Mouse (Mus musculus): Measurements from ENCODE around the gene Bsn. TPM values are rescaled to one million over a fixed set of nuclear protein-coding genes. Genes with fewer than 3 reads are reported as not detected.

Gene Bsn
- polyA plus RNA-seq, 1 experiment: 1.4 TPM

DNA sequence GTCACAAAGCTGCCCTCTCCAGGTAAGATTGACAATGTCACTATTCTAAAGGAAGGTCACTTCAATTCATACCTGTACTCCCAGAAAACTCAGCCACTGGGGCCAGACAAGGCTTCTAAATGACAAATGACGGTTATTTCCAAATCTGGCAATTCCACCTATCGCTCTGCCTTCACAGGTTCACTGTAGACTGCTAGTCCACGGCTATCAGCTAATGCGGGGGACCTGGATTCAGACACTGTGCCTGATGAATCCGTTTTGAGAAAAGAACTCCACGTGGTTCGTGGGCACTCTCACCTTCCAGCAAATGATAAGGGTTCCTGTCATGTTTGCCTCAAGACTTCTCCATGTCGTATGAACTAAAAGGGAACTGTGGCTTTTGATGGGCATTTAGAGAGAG is 4.4 kb downstream of the Bsn start:
- TF ChIP-seq POLR2A (IDR thresholded peaks at IDR 0.05; ENCODE audit: low read depth, low read length) (no peak), CTCF (IDR thresholded peaks at IDR 0.05; ENCODE audit: extremely low read depth, insufficient read length, insufficient replicate concordance, low read depth, low read length) (no peak)
- Histone ChIP-seq H3K36me3 (ENCODE audit: control insufficient read depth, insufficient read depth, low read length) (no peaks in the 10 kb centered on the region), H3K27ac (ENCODE audit: insufficient read depth, low read depth, low read length) (no peak overlapping the region), H3K27me3 (ENCODE audit: control insufficient read depth, insufficient read depth, low read length) (peaks cover 19% of the 10 kb centered on the region; the same call in 1 of the 2 replicates), H3K4me1 (ENCODE audit: control insufficient read depth, insufficient read depth, insufficient read length, low read length) (peaks cover 4% of the 10 kb centered on the region; the same call in 1 of the 2 replicates), H3K4me3 (ENCODE audit: low read depth, low read length) (no peak overlapping the region)
- 74% methylated on average over 8 of the region's 8 CpGs for WGBS

DNA sequence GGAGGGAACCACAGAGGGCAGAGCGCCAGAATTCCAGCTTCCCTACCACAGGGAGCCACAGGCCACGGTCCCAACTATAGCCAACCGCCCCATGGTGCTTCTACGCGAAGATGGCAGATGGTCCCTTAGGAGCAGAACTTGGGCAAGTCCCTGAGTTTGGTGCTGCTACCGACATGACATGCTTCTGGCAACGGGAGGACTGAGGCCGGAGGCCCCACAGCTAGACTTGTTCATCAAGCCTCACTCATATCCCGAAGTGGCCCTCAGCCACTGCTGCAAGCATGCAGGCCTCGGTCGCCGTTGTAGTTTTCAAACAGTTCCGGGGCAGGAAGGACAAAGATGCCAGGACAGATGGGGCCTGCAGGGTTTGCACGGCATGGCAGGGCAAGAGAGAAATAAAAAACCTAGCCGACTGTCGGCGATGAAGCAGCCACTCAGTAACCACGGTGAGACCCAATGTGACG is 6.6 kb downstream of the Bsn start:
- TF ChIP-seq POLR2A (IDR thresholded peaks at IDR 0.05; ENCODE audit: low read depth, low read length) (no peak), CTCF (IDR thresholded peaks at IDR 0.05; ENCODE audit: extremely low read depth, insufficient read length, insufficient replicate concordance, low read depth, low read length) (no peak)
- Histone ChIP-seq H3K27me3 (ENCODE audit: control insufficient read depth, insufficient read depth, low read length) (0 out of 2 replicates have a peak, but pooled peaks cover 1% of the 10 kb centered on the region), H3K36me3 (ENCODE audit: control insufficient read depth, insufficient read depth, low read length) (no peaks in the 10 kb centered on the region), H3K4me3 (ENCODE audit: low read depth, low read length) (no peak overlapping the region), H3K27ac (ENCODE audit: insufficient read depth, low read depth, low read length) (no peak overlapping the region), H3K4me1 (ENCODE audit: control insufficient read depth, insufficient read depth, insufficient read length, low read length) (no peaks in the 10 kb centered on the region)
- 91% methylated on average over 19 of the region's 19 CpGs for WGBS

DNA sequence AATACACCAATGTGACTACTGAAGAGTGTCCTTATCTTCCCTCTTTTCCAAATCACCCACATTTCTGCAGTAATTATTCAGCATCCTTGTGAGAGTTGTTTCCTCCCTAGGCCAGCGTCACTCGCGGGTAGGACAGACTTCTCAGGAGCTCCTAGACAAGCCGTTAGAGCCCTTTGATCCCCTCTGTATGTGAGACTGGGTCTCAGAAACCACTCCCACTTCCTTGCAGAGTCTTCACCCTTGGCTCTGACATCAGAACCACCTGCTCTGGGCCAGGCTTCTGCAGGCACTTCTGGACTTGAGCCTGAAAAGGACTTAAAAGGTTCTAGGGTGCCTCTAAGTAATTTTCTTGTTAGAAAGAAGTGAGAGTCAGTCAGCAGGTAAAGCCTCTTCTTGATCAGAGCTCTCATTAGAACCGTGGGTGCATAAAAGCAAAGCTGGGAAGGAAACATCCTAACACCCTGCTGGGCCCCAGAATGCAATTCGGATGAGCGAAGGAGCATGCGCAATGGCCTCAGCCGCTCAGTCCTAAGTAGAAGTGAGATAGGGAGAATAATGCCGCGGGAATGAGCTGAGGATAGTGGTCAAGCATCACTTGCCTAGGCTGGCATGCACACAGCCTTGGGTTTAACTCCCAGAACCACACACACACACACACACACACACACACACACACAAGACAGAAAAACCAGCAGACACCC is 7.2 kb downstream of the Bsn start:
- no peak overlapping the region for H3K4me3 ChIP-seq (ENCODE audit: low read depth, low read length)
- no peaks in the 10 kb centered on the region for H3K36me3 ChIP-seq (ENCODE audit: control insufficient read depth, insufficient read depth, low read length)
- H3K4me1 ChIP-seq (ENCODE audit: control insufficient read depth, insufficient read depth, insufficient read length, low read length): no peaks in the 10 kb centered on the region
- 58% methylated on average over 11 of the region's 11 CpGs for WGBS
- no peak for TF ChIP-seq CTCF (IDR thresholded peaks at IDR 0.05; ENCODE audit: extremely low read depth, insufficient read length, insufficient replicate concordance, low read depth, low read length)
- no peak overlapping the region for H3K27ac ChIP-seq (ENCODE audit: insufficient read depth, low read depth, low read length)
- H3K27me3 ChIP-seq (ENCODE audit: control insufficient read depth, insufficient read depth, low read length): no peaks in the 10 kb centered on the region

DNA sequence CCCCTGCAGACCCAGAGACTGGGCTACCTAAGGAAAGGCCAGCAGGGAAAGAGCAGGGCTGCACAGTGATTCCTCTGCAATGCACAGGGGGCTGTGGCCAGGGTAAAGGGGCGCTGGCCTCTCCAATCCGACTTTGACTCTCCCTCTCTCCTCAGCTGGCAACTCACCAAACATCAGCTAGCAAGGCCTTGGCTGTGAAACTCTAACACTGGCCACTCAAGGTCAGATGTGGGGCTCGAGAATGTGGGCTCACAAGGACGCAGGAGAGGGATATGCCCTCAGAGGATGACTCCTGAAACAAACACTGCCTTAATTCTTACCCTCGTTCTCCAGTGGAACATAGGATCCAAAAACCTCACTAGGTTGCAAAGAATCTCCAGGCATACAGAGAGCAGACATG is 11.8 kb downstream of the Bsn start:
- Histone ChIP-seq H3K4me1 (ENCODE audit: control insufficient read depth, insufficient read depth, insufficient read length, low read length) (no peaks in the 10 kb centered on the region; the same call in 1 of the 2 replicates), H3K27ac (ENCODE audit: insufficient read depth, low read depth, low read length) (no peak overlapping the region), H3K4me3 (ENCODE audit: low read depth, low read length) (no peak overlapping the region), H3K27me3 (ENCODE audit: control insufficient read depth, insufficient read depth, low read length) (no peaks in the 10 kb centered on the region), H3K36me3 (ENCODE audit: control insufficient read depth, insufficient read depth, low read length) (no peaks in the 10 kb centered on the region)
- no peak for TF ChIP-seq CTCF (IDR thresholded peaks at IDR 0.05; ENCODE audit: extremely low read depth, insufficient read length, insufficient replicate concordance, low read depth, low read length)
- TF ChIP-seq POLR2A (IDR thresholded peaks at IDR 0.05; ENCODE audit: low read depth, low read length): no peak
- 61% methylated on average over 5 of the region's 5 CpGs for WGBS

DNA sequence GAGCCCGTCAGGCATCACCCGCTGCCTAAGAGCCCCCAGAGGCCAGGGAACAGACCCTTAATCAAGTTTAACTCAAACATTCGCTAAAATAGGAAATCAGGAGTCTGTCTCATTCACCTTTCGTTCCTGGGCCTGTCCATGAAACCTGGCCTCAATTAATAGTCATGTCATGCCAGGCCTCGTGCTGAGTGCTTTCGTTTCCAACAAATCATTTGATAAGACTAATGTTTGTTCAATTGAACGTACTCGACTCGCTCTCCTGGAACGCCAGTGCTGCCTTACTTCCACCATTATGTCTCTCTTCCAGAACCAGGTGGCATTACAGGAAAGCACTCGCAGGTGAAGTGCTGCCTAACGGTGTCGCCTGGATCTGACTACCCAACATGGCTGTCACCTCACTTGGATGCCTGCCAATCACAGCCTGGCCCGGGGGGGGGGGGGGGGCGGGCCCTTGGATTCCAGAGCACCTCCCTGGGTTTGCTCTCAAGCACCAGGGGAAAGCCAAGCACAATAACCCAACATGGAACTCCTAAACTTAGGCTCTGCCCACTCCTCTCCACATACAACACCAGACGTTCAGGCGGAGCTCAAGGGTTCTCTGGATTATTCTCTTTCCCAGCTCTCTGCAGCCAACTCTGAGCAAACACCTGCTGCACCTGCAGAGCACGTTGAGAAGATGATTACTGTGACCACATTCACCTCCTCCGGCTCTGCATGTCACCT is 14.9 kb downstream of the Bsn start:
- Histone ChIP-seq H3K27ac (ENCODE audit: insufficient read depth, low read depth, low read length) (no peak overlapping the region), H3K4me1 (ENCODE audit: control insufficient read depth, insufficient read depth, insufficient read length, low read length) (no peaks in the 10 kb centered on the region; the same call in 1 of the 2 replicates)

DNA sequence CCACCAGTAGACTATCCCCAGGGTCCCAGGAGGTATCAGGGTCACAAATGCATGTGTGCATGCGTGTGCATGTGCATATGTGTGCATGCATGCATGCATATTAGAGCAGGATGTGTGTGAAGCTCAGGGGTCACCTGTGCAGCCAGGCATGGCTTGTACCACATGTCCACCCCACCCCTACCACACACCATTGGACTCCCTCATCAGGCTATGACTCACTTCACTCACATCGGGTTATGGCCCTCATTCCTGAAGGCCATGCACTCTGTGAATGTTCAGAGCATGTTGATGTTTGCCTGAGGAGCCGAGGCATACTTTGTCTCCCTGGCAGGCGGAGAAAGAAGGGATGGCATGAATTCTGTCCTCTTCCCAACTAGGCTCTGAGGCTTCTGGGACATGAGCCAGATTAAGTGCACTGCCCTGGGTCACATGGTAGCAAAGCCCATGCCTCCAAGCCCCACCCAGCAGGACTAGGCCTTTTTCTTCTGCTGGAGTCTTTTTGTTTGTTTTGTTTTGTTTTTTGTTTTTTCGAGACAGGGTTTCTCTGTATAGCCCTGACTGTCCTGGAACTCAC is 17.3 kb downstream of the Bsn start:
- Histone ChIP-seq H3K4me3 (ENCODE audit: low read depth, low read length) (no peak overlapping the region), H3K4me1 (ENCODE audit: control insufficient read depth, insufficient read depth, insufficient read length, low read length) (no peaks in the 10 kb centered on the region; the same call in 1 of the 2 replicates), H3K27me3 (ENCODE audit: control insufficient read depth, insufficient read depth, low read length) (no peaks in the 10 kb centered on the region), H3K36me3 (ENCODE audit: control insufficient read depth, insufficient read depth, low read length) (no peaks in the 10 kb centered on the region), H3K27ac (ENCODE audit: insufficient read depth, low read depth, low read length) (no peak overlapping the region)
- WGBS: 33% methylated on average over 5 of the region's 5 CpGs
- TF ChIP-seq POLR2A (IDR thresholded peaks at IDR 0.05; ENCODE audit: low read depth, low read length) (no peak), CTCF (IDR thresholded peaks at IDR 0.05; ENCODE audit: extremely low read depth, insufficient read length, insufficient replicate concordance, low read depth, low read length) (no peak)

More for the DNA sequence above, 14.9 kb downstream of the Bsn start:
- Histone ChIP-seq H3K36me3 (ENCODE audit: control insufficient read depth, insufficient read depth, low read length) (no peaks in the 10 kb centered on the region), H3K4me3 (ENCODE audit: low read depth, low read length) (no peak overlapping the region), H3K27me3 (ENCODE audit: control insufficient read depth, insufficient read depth, low read length) (no peaks in the 10 kb centered on the region)
- WGBS: 39% methylated on average over 19 of the region's 19 CpGs
- TF ChIP-seq CTCF (IDR thresholded peaks at IDR 0.05; ENCODE audit: extremely low read depth, insufficient read length, insufficient replicate concordance, low read depth, low read length): no peak
- no peak for TF ChIP-seq POLR2A (IDR thresholded peaks at IDR 0.05; ENCODE audit: low read depth, low read length)

DNA sequence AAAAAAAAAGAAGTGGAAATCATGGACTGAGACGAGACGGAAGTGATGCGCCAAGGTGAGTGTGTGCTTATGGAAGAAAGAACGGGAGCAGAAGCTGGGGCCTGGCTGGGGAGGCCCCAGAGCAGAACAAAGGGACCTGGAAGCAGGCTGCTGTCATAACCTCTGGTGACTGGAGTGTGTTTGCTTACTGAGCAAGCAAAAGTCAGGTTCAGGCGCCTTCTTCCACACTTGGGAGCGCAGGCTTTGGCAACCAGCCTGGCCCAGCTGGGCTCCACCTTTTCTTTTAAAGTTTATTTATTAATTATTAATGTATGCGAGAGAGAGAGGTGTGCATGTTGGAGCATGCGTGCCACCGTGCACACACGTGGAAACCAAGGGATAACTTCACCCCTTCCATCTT is 20.4 kb downstream of the Bsn start:
- Histone ChIP-seq H3K27me3 (ENCODE audit: control insufficient read depth, insufficient read depth, low read length) (no peaks in the 10 kb centered on the region), H3K4me3 (ENCODE audit: low read depth, low read length) (no peak overlapping the region), H3K36me3 (ENCODE audit: control insufficient read depth, insufficient read depth, low read length) (no peaks in the 10 kb centered on the region), H3K27ac (ENCODE audit: insufficient read depth, low read depth, low read length) (no peak overlapping the region), H3K4me1 (ENCODE audit: control insufficient read depth, insufficient read depth, insufficient read length, low read length) (no peaks in the 10 kb centered on the region; the same call in 1 of the 2 replicates)
- WGBS: 27% methylated on average over 10 of the region's 10 CpGs
- TF ChIP-seq POLR2A (IDR thresholded peaks at IDR 0.05; ENCODE audit: low read depth, low read length) (no peak), CTCF (IDR thresholded peaks at IDR 0.05; ENCODE audit: extremely low read depth, insufficient read length, insufficient replicate concordance, low read depth, low read length) (no peak)

All from small intestine, adult 2 months (tissue).